Mouse (Mus musculus) embryo, embryonic 10 days (tissue): ENCODE data around the gene Gucy1b2.
A peak's percentile ranks its signal among the peaks of the same experiment; 100 is the strongest.

ENCODE experiments used
- DNase-seq: peaks from one replicate; pipeline ENCODE4 v3.0.0-alpha.2; 2015; ENCODE audit warnings: low spot score

Gene Gucy1b2

GRCm38 (mm10) chr14:62456239-62456747 is at the start of gene Gucy1b2:
TSS of gene Gucy1b2 (minus strand) at chr14:62456289.
- DNase-seq: no peak

DNA sequence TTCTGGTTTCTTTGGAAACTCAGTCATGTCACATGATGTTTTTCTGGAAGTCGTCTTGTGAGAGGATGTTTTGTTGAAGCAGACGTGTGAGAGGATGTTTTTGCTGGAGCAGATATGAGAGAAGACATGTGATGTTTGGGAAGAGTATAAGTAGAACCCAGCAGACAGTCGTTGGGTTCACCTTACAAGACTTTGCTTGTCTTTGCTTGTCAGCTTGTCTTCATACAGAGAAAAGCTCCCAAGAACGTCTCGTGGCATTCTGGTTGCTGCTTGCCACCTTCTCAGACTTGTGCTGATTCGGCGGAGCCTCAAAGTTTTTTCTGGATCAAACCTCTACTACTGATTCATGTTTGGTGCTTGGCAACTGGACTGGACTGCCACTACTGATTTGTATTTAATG is 41.3 kb upstream of the Gucy1b2 start:
- no peak for DNase-seq

GRCm38 (mm10) chr14:62496501-62496900 is 40.4 kb upstream of the Gucy1b2 start:
- DNase-seq: no peak

DNA sequence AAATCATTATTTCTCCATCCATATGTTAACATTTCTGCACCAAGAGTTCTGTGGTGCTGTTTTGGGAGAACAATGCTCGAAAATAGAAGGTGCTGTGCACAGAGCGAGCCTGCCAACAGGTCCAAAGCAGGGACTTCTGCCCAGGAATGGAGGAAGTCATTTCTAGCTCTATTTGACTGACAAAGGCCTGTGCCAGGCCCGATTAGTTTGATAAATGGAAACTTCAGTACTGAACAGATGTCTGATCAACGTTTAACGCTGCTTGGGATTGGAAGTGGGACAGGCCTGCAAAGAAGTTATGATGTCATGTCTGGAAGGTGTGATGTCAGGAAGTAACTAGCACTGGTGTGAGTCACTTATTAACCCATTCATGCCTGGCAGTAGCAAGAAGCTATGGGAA is 37.4 kb upstream of the Gucy1b2 start:
- no peak for DNase-seq

DNA sequence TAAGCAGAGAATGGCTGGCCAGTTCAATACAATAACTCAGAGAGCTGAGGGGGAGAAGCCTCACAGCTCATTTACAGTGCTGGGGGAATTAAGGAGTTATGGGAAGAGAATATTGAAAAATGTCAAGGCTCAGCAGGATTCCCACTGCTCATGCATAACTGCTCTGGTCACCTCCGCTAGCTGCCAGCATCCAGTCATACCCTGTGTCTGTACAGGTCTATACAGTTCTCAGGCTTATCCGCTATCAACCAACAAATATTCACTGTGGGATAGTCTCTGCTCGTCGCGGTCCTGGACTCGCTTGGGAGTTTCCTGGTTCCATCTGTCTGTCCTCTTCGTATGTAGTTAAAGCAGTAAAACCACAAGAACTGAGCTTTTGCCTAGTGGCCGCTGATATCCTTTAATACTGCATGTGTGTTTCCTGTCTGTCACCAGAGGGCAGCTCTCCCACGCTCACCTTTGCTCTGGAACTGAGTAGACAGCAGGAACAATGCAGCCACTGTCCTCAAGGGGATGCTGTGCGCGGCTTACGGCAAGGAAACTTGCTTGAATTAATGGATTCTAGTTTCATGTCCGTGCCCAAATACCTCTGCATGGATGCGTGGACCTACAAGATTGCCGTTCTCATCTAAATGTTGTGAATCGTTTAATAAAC is 36.2 kb upstream of the Gucy1b2 start:
- peak; percentile 92 for DNase-seq

- DNase-seq: no peak
These were observed 32.2 kb upstream of the Gucy1b2 start for GRCm38 (mm10) chr14:62488270-62488669.

DNA sequence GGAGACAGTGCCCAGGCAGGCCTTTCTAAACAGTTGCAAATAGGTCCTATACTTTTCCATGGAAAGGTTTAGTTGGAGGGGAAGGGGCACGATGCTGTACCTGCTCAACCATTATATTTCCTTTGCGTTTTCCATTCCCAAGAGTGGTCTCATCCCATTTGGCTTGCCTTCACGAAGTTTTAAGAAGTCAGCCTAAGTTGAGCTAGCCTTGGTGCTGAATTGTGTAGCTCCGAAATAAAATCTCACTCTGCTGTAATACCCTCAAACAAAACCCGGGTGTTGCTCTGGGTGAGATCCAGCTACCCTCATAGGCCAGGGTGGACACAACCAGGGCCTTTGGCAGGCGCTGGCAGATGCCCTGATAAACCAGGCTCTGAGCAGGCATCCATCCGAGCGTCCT is 25.3 kb upstream of the Gucy1b2 start:
- peak; percentile 60 for DNase-seq

GRCm38 (mm10) chr14:62479395-62479794 is 23.3 kb upstream of the Gucy1b2 start:
- DNase-seq: no peak

GRCm38 (mm10) chr14:62474481-62474880 is 18.4 kb upstream of the Gucy1b2 start:
- DNase-seq: no peak

GRCm38 (mm10) chr14:62472061-62472460 is 16.0 kb upstream of the Gucy1b2 start:
- no peak for DNase-seq

- DNase-seq: no peak
These were observed 12.7 kb upstream of the Gucy1b2 start for GRCm38 (mm10) chr14:62468753-62469125.

GRCm38 (mm10) chr14:62468119-62468752 is 12.1 kb upstream of the Gucy1b2 start:
- no peak for DNase-seq

- DNase-seq: peak; percentile 16
These were observed 8.9 kb upstream of the Gucy1b2 start for GRCm38 (mm10) chr14:62464966-62465365.

DNA sequence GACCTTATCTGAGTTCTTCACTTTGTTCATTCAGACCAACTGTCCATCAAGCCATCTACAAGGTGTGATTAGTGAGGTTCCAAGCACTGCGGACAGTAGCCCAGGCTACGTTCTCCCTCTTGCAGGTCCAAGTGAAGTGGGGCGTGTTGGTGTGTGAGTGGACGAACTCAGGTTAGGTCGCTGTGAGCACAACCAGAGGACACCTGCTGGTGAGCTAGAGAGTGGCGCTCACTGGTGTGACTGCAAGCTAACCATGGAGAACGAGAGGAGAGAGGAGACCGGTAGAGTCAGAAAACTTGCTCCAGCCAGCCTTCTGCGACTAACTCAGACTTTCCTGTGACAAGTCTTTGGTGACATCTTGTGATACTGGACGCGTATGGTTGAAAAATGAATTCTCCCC is 3.5 kb upstream of the Gucy1b2 start:
- no peak for DNase-seq

DNA sequence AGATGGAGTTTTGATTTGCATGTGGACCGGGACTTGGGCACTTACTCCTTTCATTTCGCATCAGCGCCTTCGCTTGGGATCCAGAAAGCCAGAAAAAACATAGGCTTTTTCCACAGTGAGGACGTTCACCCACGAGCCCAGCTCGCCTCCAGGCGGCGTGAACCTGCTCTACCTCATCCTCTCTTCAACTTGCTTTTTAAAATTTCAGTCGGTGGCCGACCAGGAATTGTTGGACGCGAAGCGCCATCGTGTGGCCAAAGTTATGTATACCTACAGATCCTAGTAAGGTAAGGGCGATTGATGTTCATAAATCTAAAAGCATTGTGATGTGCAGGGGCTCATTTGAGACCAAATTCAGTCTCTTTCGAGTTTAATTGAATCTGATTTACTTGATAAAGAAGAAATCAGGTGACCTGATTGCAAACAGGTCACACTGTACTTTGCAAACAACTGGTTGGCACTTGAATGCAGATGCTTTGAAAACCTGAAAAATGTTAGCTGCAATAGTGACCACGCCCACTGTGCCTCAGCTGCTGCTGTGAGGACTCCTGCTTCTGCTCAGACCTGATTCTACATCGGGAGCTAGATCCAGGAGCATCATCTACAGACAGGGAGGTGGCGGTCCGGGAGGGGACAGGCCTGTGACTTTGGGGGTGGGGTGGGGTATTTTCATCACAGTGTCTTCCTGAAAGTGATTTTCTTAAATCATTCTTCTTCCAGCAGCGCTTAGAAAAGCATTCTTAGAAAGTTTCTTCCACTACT is 1.5 kb upstream of the Gucy1b2 start:
- DNase-seq: peak; percentile 92

GRCm38 (mm10) chr14:62455570-62455879 is 564 bp downstream of the Gucy1b2 start:
- no peak for DNase-seq

GRCm38 (mm10) chr14:62454760-62455569 is 1.1 kb downstream of the Gucy1b2 start:
- DNase-seq: no peak

DNA sequence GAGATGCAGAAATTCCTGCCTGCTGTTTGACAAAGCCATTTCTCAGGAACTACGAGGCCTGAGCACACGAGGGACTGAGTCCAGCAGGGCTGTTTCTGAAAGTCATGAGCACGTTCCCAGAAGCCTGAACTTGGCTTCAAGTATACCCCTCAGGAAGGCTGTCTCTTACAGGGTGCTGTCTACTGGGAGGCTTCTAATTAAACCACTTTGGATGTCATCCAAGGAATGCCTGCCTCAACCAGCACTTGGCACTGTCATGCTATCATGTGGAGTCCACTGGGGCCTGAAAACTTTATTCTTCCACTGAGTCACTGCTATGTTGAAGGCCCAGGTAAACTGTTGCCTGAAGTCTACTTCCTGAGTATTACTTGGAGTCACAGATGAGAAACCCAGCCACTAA is 2.0 kb downstream of the Gucy1b2 start:
- no peak for DNase-seq

- no peak for DNase-seq
These were observed 2.8 kb downstream of the Gucy1b2 start for GRCm38 (mm10) chr14:62453276-62453675.

- no peak for DNase-seq
These were observed 5.4 kb downstream of the Gucy1b2 start for GRCm38 (mm10) chr14:62450706-62451105.

GRCm38 (mm10) chr14:62447214-62447548 is 8.9 kb downstream of the Gucy1b2 start:
- DNase-seq: no peak

DNA sequence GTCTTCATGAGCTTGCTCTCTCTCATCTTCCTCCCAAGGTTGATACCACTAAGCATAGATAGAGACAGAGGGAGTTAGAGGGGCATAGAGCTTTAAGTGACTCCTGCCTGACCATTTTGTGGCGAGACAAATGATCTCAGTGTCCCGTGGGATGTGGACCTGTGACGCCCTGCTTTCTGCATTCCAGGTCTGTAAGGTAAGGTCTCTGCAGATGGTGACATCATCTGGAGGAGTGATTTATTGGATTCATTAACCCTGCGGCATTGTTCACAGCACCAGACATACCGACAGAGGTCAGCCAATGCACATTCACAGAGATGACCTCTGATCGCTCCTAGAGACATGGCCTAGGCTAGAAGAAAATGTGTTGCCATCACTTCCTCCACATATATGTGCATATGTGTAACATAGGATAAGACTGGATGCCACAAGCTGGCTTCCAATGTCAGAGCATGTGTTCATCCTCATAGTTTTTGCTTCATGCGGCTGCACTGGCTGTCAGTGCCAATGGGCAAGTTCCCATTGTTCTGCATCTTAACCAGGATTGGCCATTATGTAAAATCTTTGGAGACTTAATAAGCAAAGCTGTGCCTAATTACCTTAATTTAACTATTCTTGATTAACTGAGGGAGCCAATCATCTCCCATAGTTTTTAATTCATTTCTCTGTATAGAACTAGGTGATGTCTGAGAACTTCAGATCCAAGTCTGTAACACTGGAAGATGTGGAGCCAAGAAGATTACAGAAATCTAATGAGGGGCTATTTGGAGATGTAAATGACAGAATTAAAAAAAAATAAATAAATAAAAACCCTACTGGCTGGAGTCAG is 9.5 kb downstream of the Gucy1b2 start:
- peak; percentile 43 for DNase-seq
